Mouse (Mus musculus): ENCODE results near the gene Mns1. TPM values are rescaled to one million over a fixed set of nuclear protein-coding genes. Genes with fewer than 3 reads are reported as not detected.
"Not testable (repeated sequence)": the region's sequence is repeated elsewhere in the genome, so short reads cannot be mapped to it uniquely, and the experiment has no call there.

Mns1 gene
- polyA plus RNA-seq, 1 experiment from 2014 or later, result 87.9 TPM

DNA sequence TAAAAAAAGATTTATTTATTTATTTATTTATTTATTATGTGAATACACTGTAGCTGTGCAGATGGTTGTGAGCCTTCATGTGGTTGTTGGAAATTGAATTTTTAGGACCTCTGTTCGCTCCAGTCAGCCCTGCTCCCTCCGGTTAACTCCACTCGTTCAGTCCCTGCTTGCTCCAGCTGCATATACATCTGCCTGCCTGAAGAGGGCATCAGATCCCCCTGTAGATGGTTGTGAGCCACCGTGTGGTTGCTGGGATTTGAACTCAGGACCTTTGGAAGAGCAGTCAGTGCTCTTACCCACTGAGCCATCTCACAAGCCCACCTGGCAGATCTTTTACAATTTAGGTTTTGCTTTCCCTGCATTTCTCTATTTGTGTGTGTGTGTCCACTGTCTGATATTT lies 36.0 kb upstream of the Mns1 start:
- H3K27me3 ChIP-seq (ENCODE audit: control insufficient read depth, insufficient read depth, low read depth, low read length); H3K27ac ChIP-seq (ENCODE audit: low read length); H3K4me3 ChIP-seq (ENCODE audit: low read depth, low read length); H3K9ac ChIP-seq (ENCODE audit: low read depth, low read length); ATAC-seq (ENCODE audit: low read depth); H3K4me2 ChIP-seq (ENCODE audit: low read depth, low read length); H3K9me3 ChIP-seq (replicated peaks; ENCODE audit: control insufficient read depth, low read length); H3K36me3 ChIP-seq (ENCODE audit: control insufficient read depth, insufficient read depth): not testable (repeated sequence)
- peaks cover 34% of the 10 kb centered on the region for H3K4me1 ChIP-seq (ENCODE audit: control insufficient read depth, low read depth, low read length)
- 70% methylated on average over 4 of the region's 4 CpGs for WGBS (ENCODE audit: insufficient replicate concordance)

DNA sequence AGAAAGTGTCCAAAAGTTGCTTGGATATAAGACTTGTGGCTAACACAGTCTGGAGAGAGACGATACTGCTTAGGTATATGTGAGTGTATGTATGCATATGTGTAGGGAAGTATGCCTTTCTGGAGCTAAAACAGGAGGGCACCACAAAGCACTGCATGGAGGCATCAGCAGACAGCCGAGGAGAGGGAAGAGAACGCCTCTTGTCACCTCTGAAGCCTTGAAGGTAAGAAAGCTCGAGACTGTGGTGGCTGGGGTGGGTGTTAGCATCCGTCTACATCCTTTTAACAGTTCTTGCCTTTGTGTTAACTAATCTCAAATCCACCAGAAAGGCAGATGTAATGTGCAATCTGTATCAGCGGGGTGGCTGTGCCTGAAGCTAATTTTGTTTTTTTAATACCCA lies 34.4 kb upstream of the Mns1 start:
- H3K36me3 ChIP-seq (ENCODE audit: control insufficient read depth, insufficient read depth), result no peaks in the 10 kb centered on the region
- peaks cover 35% of the 10 kb centered on the region for H3K4me1 ChIP-seq (ENCODE audit: control insufficient read depth, low read depth, low read length)
- H3K27me3 ChIP-seq (ENCODE audit: control insufficient read depth, insufficient read depth, low read depth, low read length), result no peaks in the 10 kb centered on the region
- H3K4me2 ChIP-seq (ENCODE audit: low read depth, low read length), result no peak overlapping the region
- no peak overlapping the region for H3K27ac ChIP-seq (ENCODE audit: low read length)
- no peak for ATAC-seq (ENCODE audit: low read depth)
- WGBS (ENCODE audit: insufficient replicate concordance), result 66% methylated on average over 6 of the region's 6 CpGs
- no peak overlapping the region for H3K4me3 ChIP-seq (ENCODE audit: low read depth, low read length)
- H3K9ac ChIP-seq (ENCODE audit: low read depth, low read length), result no peak overlapping the region
- no peaks in the 10 kb centered on the region for H3K9me3 ChIP-seq (replicated peaks; ENCODE audit: control insufficient read depth, low read length)

DNA sequence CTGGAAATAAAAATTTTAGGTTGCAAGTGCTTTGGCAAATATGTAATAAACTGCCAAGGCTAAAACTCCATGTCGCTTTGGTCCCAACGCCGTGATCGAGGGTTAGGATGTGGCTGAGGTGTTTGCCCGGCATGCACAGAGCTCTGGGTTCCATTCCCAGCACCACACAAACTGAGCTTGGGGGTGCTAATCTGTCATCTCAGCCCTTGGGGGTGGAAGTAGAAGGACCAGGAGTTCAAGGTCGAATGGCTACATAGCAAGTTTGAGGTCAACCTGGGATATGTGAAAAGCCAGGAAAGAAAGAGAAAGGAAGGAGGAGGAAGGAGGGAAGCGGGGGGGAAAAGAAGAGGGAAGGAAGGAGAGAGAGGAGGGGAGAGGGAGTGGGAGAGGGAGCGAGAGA lies 33.4 kb upstream of the Mns1 start:
- no peak overlapping the region for H3K4me2 ChIP-seq (ENCODE audit: low read depth, low read length)
- 80% methylated on average over 8 of the region's 8 CpGs for WGBS (ENCODE audit: insufficient replicate concordance)
- H3K36me3 ChIP-seq (ENCODE audit: control insufficient read depth, insufficient read depth), result no peaks in the 10 kb centered on the region
- H3K4me1 ChIP-seq (ENCODE audit: control insufficient read depth, low read depth, low read length), result peaks cover 35% of the 10 kb centered on the region
- H3K27me3 ChIP-seq (ENCODE audit: control insufficient read depth, insufficient read depth, low read depth, low read length), result no peaks in the 10 kb centered on the region
- H3K9me3 ChIP-seq (replicated peaks; ENCODE audit: control insufficient read depth, low read length), result no peaks in the 10 kb centered on the region
- no peak overlapping the region for H3K27ac ChIP-seq (ENCODE audit: low read length)
- no peak for ATAC-seq (ENCODE audit: low read depth)
- no peak overlapping the region for H3K9ac ChIP-seq (ENCODE audit: low read depth, low read length)
- no peak overlapping the region for H3K4me3 ChIP-seq (ENCODE audit: low read depth, low read length)

DNA sequence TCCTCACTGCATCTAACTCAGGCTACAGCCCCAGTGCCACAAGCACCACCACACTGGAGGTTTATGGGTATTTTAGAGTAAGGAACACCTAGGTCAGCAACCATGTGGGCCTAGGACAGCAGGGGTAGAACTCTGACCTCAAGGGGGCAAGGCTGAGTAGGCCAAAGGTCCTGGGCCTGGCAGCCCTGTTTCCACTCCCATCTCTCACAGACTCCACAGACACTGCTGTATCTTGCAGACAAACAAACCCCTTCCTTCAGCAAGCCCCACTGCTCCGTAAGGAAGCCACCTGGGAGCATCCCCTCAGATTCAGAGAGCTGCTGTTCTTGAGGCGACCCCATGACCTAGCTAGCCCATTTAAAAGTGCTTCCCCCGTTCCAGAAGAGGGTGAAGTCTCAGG lies 32.9 kb upstream of the Mns1 start:
- no peaks in the 10 kb centered on the region for H3K9me3 ChIP-seq (replicated peaks; ENCODE audit: control insufficient read depth, low read length)
- no peaks in the 10 kb centered on the region for H3K27me3 ChIP-seq (ENCODE audit: control insufficient read depth, insufficient read depth, low read depth, low read length)
- no peak overlapping the region for H3K9ac ChIP-seq (ENCODE audit: low read depth, low read length)
- 80% methylated on average over 3 of the region's 3 CpGs for WGBS (ENCODE audit: insufficient replicate concordance)
- H3K4me2 ChIP-seq (ENCODE audit: low read depth, low read length), result no peak overlapping the region
- no peak for ATAC-seq (ENCODE audit: low read depth)
- no peaks in the 10 kb centered on the region for H3K36me3 ChIP-seq (ENCODE audit: control insufficient read depth, insufficient read depth)
- peaks cover 39% of the 10 kb centered on the region for H3K4me1 ChIP-seq (ENCODE audit: control insufficient read depth, low read depth, low read length)
- H3K27ac ChIP-seq (ENCODE audit: low read length), result no peak overlapping the region
- H3K4me3 ChIP-seq (ENCODE audit: low read depth, low read length), result no peak overlapping the region

DNA sequence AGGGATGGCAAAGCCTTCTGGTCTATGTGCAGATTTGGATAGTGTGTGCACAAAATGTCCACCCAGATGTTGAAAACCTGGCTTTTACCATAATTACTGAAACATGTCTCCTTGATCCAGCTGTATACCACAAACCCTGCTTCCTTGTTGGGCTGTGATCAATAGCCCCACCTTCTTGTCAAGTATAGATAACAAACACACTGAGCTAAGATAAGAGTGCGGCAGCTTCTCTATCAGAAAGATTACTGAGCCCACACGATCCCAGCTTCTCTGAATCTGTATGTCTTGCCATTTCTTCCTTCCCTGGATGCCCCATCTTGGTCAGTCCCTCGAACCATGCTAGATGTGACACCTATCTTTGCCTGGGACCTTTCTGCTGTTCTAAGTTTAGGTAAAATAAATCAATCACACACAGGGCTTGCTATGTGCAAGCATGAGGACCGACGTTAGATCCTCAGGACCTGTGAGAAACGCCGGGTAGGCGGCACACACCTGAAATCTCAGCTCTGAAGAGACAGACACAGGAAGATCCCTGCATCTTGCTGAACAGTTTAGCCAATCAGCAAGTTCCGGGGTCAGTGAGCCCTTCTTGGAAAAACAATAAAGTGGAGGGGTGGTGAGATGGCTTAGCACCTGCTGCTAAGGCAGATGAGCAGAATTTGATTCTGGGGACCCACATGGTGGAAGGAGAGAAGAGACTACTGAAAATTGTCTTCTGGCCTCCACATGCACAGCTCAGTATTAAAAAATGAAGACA lies 31.8 kb upstream of the Mns1 start:
- Histone ChIP-seq H3K27me3 (ENCODE audit: control insufficient read depth, insufficient read depth, low read depth, low read length) (no peaks in the 10 kb centered on the region), H3K27ac (ENCODE audit: low read length) (peak overlapping the region; percentile 67), H3K4me2 (ENCODE audit: low read depth, low read length) (peak overlapping the region; percentile 25; the same call in 1 of the 2 replicates), H3K9ac (ENCODE audit: low read depth, low read length) (peak overlapping the region; percentile 25), H3K4me1 (ENCODE audit: control insufficient read depth, low read depth, low read length) (peaks cover 41% of the 10 kb centered on the region), H3K36me3 (ENCODE audit: control insufficient read depth, insufficient read depth) (no peaks in the 10 kb centered on the region), H3K9me3 (replicated peaks; ENCODE audit: control insufficient read depth, low read length) (no peaks in the 10 kb centered on the region), H3K4me3 (ENCODE audit: low read depth, low read length) (no peak overlapping the region)
- 63% methylated on average over 9 of the region's 9 CpGs for WGBS (ENCODE audit: insufficient replicate concordance)
- ATAC-seq (ENCODE audit: low read depth), result no peak

DNA sequence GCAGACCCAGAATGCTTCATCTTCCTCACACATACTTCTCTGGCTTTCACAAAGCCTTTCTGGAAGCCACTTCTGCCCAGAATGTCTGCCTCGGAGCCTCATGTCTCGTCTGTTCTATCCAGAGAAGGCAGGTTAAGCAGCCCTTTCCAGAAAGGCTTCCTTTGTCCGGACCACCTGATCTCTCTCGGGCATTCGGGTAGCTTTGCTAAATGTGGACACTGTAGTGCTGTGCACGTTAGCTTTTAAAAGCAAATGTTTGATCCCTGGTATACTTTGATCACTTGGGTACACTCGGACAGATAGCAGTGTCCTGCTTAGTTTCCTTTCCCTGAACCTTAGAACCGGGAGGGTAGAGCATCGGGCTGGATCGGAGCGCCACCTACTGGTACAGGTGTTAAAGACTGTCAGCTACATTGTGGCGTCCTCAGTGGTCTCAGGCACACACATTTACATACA lies 29.7 kb upstream of the Mns1 start:
- Histone ChIP-seq H3K27me3 (ENCODE audit: control insufficient read depth, insufficient read depth, low read depth, low read length) (no peaks in the 10 kb centered on the region), H3K4me2 (ENCODE audit: low read depth, low read length) (peak overlapping the region; percentile 81), H3K4me1 (ENCODE audit: control insufficient read depth, low read depth, low read length) (peaks cover 55% of the 10 kb centered on the region), H3K27ac (ENCODE audit: low read length) (peak overlapping the region; percentile 99), H3K4me3 (ENCODE audit: low read depth, low read length) (peak overlapping the region; percentile 65), H3K9ac (ENCODE audit: low read depth, low read length) (peak overlapping the region; percentile 73), H3K9me3 (replicated peaks; ENCODE audit: control insufficient read depth, low read length) (no peaks in the 10 kb centered on the region), H3K36me3 (ENCODE audit: control insufficient read depth, insufficient read depth) (no peaks in the 10 kb centered on the region)
- WGBS (ENCODE audit: insufficient replicate concordance), result 7% methylated on average over 12 of the region's 12 CpGs
- ATAC-seq (ENCODE audit: low read depth), result peak; percentile 37

DNA sequence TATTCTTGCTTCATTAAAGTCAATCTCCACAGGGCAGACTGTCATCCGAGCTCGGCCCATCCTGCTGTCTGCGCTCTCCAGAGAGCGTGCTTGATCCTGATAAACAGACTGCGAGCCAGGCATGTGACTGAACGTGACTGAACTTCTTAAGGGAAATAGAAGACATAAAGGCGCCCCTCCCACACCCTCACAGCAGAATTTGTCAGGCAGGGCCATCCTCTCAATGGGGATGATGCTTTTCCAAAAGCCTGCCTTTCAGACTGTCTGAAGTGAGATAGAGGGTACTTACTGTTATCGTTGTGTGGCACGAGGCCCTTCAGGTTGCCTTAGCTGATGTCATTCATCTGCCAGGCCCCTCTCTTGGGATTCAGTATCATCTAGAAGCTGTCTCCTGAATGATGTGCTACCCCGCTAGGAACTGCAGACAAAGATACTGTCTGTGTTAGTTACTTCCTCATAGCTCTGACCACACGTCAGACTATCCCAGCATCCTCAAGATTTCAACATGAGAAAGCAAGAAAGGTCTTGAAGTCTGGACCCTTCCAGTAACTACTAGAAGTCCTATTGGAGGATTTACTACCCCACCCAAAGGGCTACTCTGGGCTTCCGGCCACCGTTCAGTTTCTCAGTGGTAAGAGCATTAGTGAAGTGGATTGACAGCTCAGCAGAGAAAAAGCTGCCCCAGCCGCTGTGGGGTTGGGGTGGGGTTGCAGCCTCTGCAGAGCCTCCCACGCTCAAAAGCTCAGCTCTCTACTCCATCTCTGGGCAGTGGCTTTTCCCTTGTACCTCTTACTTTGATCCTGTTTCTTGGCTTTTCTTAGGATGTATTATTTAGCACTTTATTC lies 28.2 kb upstream of the Mns1 start:
- H3K9ac ChIP-seq (ENCODE audit: low read depth, low read length), result peak overlapping the region; percentile 73
- H3K36me3 ChIP-seq (ENCODE audit: control insufficient read depth, insufficient read depth), result no peaks in the 10 kb centered on the region
- 13% methylated on average over 15 of the region's 15 CpGs for WGBS (ENCODE audit: insufficient replicate concordance)
- peak overlapping the region; percentile 81 for H3K4me2 ChIP-seq (ENCODE audit: low read depth, low read length)
- peak overlapping the region; percentile 65 for H3K4me3 ChIP-seq (ENCODE audit: low read depth, low read length)
- peaks cover 55% of the 10 kb centered on the region for H3K4me1 ChIP-seq (ENCODE audit: control insufficient read depth, low read depth, low read length)
- H3K9me3 ChIP-seq (replicated peaks; ENCODE audit: control insufficient read depth, low read length), result no peaks in the 10 kb centered on the region
- H3K27ac ChIP-seq (ENCODE audit: low read length), result peak overlapping the region; percentile 99
- peak; percentile 91 for ATAC-seq (ENCODE audit: low read depth)
- no peaks in the 10 kb centered on the region for H3K27me3 ChIP-seq (ENCODE audit: control insufficient read depth, insufficient read depth, low read depth, low read length)

DNA sequence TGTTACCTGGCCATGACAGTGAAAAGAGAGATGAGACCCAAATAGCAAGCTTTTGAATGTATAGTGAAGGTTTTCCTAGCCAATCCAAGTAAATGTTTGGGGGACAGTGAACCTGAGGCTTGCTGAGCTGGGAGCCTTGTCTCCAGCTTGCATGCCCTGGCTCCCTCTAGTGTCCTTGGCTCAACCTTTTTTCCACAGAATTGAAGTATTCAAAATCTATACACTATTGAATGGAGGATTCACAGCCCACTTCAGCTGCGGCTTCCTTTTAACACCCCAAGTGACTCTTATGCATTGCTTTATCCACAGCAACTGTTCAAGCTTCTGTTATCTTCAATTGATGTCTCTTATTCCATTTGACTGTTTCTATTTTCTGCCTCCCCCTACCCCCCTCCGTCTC lies 26.1 kb upstream of the Mns1 start:
- H3K27me3 ChIP-seq (ENCODE audit: control insufficient read depth, insufficient read depth, low read depth, low read length), result no peaks in the 10 kb centered on the region
- ATAC-seq (ENCODE audit: low read depth), result no peak
- H3K4me2 ChIP-seq (ENCODE audit: low read depth, low read length), result peak overlapping the region; percentile 81; the same call in 1 of the 2 replicates
- no peaks in the 10 kb centered on the region for H3K36me3 ChIP-seq (ENCODE audit: control insufficient read depth, insufficient read depth)
- WGBS (ENCODE audit: insufficient replicate concordance), result 85% methylated on average over 2 of the region's 2 CpGs
- 0 out of 2 replicates have a peak overlapping the region, but pooled peaks have one; percentile 17 for H3K27ac ChIP-seq (ENCODE audit: low read length)
- no peak overlapping the region; the same call in 1 of the 2 replicates for H3K9ac ChIP-seq (ENCODE audit: low read depth, low read length)
- peaks cover 34% of the 10 kb centered on the region for H3K4me1 ChIP-seq (ENCODE audit: control insufficient read depth, low read depth, low read length)
- no peak overlapping the region for H3K4me3 ChIP-seq (ENCODE audit: low read depth, low read length)
- H3K9me3 ChIP-seq (replicated peaks; ENCODE audit: control insufficient read depth, low read length), result no peaks in the 10 kb centered on the region

DNA sequence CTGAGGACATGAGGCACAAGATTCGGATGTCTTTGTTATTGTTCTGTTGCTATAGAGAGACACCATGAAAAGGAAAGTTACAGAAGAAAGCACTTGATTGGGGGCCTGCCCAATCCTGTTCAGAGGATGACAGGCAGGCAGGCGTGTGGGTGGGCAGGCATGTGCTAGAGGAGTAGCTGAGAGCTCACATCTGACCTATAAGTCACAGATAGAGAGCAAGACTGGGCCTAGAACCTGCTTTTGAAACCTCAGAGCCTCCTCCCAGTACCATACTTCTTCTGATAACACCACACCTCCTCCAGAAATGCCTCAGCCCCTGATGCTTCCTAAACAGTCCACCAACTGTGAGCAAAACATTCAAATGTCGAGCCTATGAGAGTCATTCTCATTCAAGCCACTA lies 19.4 kb upstream of the Mns1 start:
- Histone ChIP-seq H3K9ac (ENCODE audit: low read depth, low read length) (no peak overlapping the region), H3K4me3 (ENCODE audit: low read depth, low read length) (no peak overlapping the region), H3K36me3 (ENCODE audit: control insufficient read depth, insufficient read depth) (no peaks in the 10 kb centered on the region), H3K4me1 (ENCODE audit: control insufficient read depth, low read depth, low read length) (peaks cover 22% of the 10 kb centered on the region), H3K4me2 (ENCODE audit: low read depth, low read length) (no peak overlapping the region), H3K9me3 (replicated peaks; ENCODE audit: control insufficient read depth, low read length) (no peaks in the 10 kb centered on the region), H3K27ac (ENCODE audit: low read length) (peak overlapping the region; percentile 18; the same call in 1 of the 2 replicates), H3K27me3 (ENCODE audit: control insufficient read depth, insufficient read depth, low read depth, low read length) (no peaks in the 10 kb centered on the region)
- ATAC-seq (ENCODE audit: low read depth), result peak; percentile 67; the same call in 1 of the 2 replicates
- WGBS (ENCODE audit: insufficient replicate concordance), result 54% methylated on average over 3 of the region's 3 CpGs
